Mouse (Mus musculus) bone marrow macrophage, adult 2 months (primary cell): Measurements from ENCODE around the gene Josd2. TPM values are rescaled to one million over a fixed set of nuclear protein-coding genes. Genes with fewer than 3 reads are reported as not detected.

Experiments used
- H3K27ac ChIP-seq: 2 replicates; pipeline ENCODE4 v1.5.1; 2012; ENCODE audit warnings: low read depth, low read length; ENCODE audit not compliant: insufficient read depth
- H3K4me1 ChIP-seq: 2 replicates; pipeline ENCODE4 v1.6.1; 2012; ENCODE audit warnings: low read length; ENCODE audit not compliant: control insufficient read depth, insufficient read depth
- H3K4me3 ChIP-seq: 2 replicates; pipeline ENCODE4 v1.5.1; 2012; ENCODE audit warnings: mild to moderate bottlenecking, low read length, moderate library complexity; ENCODE audit not compliant: insufficient read depth
- CTCF ChIP-seq: IDR thresholded peaks from 2 replicates; pipeline ENCODE4 v1.5.1; 2012; ENCODE audit warnings: low read depth, mild to moderate bottlenecking, low read length, moderate library complexity
- POLR2A ChIP-seq: IDR thresholded peaks from 2 replicates; pipeline ENCODE4 v1.6.1; 2012; ENCODE audit warnings: mild to moderate bottlenecking, low read depth, low read length, borderline replicate concordance
- polyA plus RNA-seq: library from polyadenylated mRNA; stranded (reverse); fragments of >200 nt; gene quantifications from 2 replicates; pipeline ENCODE4 v1.2.4, GENCODE M21; 2012; ENCODE audit not compliant: missing spikeins, insufficient read depth, insufficient read length

The Josd2 gene
- polyA plus RNA-seq, 1 experiment, result 51.3 TPM

DNA sequence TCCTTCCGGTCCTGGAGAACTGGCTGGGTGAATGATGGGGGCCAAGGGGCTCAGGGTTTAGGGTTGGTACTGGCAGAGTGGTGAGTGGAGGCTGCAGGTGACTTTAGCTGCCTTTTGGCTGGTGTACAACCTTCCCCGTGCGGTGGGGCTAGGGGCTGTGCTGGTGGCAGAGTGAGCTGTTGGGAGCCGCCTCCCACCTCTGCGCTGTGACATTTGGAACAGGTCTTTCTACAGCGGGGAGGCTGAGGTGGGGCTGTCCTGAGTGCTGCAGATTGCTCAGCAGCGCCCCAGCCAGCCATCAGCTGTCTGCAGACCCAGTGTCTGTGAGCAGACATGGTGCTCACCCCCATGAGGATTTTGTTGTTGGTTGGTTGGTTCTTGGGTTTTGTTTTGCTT, 22.3 kb upstream of the Josd2 start:
- Histone ChIP-seq H3K4me1 (no peaks in the 10 kb centered on the region), H3K27ac (no peak overlapping the region), H3K4me3 (no peak overlapping the region)
- no peak for TF ChIP-seq POLR2A

DNA sequence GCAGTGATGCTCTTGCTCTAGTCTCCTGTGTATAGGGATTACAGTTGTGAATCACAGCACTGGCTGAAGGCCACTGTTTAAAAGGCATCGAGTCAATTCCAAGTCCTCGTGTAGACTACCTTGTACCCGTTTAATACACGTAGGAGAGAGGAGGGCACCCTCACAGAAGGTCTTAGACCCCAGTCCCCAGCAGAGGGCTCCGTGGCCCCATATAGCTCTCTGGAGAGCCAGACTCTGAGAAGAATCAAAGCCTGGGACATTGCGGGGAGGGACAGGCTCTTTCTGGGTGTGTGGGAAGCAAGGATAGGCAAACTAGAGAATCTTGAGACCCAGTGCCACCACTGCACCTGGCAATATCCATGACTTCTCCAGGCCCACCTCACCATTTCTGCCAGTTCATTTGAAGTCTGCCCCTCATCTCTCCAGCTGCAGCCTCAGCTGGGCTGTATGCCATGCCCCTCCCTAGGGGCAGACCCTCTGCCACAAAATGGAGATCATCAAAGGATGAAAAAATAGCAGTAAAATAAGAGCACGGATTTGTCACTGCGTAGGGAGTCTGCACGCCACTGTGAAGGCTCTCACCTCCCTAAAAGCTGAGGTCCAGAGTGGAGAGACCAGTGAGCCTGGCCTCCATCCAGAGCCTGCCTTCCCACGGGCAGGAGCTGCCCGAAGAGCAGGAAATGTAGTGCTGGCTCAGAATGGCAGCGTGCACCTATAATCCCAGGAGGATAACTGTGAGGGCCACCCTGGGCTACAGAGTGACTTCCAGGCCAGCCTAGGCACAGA, 21.5 kb upstream of the Josd2 start:
- Histone ChIP-seq H3K4me3 (no peak overlapping the region), H3K4me1 (no peaks in the 10 kb centered on the region), H3K27ac (no peak overlapping the region)
- no peak for TF ChIP-seq CTCF
- TF ChIP-seq POLR2A, result no peak

DNA sequence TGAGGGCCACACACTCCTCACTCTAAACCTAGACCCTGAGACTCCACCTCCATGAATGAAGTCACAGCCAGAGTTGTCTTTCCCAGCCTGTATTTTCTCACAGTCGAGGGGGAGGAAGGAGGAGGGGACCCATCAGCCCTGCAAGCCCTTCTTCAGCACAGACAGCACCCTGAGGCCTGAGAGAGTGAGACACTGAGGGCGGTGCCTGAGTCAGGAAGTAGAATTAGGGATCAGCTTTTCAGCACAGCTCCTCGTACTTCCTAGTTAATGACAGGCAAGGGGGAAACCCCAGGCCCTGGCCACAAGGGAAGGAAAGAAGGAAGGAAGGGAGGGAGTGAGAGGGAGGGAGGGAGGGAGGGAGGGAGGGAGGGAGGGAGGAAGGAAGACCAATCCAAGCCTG, 14.5 kb upstream of the Josd2 start:
- Histone ChIP-seq H3K4me1 (peaks cover 7% of the 10 kb centered on the region), H3K4me3 (no peak overlapping the region), H3K27ac (peak overlapping the region; percentile 13)
- TF ChIP-seq POLR2A, result no peak
- TF ChIP-seq CTCF, result no peak

DNA sequence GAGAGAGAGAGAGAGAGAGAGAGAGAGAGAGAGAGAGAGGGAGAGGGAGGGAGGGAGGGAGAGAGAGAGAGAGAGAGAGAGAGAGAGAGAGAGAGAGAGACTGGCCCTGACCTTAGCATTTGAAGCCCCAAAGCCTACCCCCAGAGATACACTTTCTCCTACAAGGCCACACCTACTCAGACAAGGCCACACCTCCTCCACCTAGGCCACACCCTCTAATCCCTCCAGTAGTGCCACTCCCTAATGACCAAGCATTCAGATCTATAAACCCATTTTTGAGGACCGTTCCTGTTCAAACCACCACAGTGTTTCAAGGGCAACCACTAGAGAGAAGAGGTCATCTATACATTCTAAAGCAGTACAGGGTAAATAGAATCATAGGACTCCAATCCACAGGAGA, 11.5 kb upstream of the Josd2 start:
- H3K27ac ChIP-seq, result no peak overlapping the region
- TF ChIP-seq CTCF, result no peak
- TF ChIP-seq POLR2A, result no peak
- peaks cover 7% of the 10 kb centered on the region for H3K4me1 ChIP-seq
- H3K4me3 ChIP-seq, result no peak overlapping the region

DNA sequence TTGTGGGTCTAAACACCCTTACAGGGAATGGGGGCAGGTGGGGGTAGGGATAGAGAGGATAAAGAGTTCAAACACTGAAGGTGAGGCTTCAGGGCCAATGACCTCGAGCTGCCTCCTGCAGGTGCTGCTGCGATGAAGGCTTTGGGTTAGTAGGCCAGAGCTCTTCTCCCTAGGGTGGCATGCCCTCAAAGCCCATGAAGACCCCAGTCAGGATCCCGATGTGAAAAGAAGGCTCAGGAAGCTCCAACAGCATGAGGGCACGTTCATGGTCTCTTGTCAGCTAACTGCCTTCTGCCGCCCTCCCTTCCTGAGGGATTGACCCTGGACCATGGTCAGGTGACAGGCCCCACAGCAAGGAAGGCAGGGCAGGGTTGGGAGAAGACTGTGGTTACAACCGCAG, 7.7 kb upstream of the Josd2 start:
- Histone ChIP-seq H3K4me1 (no peaks in the 10 kb centered on the region), H3K4me3 (no peak overlapping the region), H3K27ac (no peak overlapping the region)
- TF ChIP-seq POLR2A, result no peak

DNA sequence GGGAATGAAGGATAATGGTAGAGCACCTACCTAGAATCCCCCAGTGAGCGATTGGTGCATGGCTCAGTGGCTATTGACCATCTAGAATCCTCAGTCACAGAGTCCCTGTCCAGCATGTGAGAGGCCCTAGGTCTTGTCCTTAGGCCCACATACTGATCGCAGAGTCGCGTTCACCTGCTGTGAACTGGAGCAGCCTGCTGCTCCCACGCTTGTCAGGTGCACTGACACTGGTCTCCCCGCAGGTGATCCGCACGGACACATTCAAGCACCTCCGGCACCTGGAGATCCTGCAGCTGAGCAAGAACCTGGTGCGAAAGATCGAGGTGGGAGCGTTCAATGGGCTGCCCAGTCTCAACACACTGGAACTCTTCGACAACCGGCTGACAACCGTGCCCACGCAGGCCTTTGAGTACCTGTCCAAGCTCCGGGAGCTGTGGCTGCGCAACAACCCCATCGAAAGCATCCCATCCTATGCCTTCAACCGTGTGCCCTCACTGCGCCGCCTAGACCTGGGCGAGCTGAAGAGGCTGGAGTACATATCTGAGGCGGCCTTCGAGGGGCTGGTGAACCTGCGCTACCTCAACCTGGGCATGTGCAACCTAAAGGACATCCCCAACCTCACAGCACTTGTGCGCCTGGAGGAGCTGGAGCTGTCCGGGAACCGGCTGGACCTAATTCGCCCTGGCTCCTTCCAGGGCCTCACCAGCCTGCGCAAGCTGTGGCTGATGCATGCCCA, 6.8 kb upstream of the Josd2 start:
- no peak for TF ChIP-seq POLR2A
- Histone ChIP-seq H3K27ac (no peak overlapping the region), H3K4me3 (no peak overlapping the region), H3K4me1 (no peaks in the 10 kb centered on the region)

DNA sequence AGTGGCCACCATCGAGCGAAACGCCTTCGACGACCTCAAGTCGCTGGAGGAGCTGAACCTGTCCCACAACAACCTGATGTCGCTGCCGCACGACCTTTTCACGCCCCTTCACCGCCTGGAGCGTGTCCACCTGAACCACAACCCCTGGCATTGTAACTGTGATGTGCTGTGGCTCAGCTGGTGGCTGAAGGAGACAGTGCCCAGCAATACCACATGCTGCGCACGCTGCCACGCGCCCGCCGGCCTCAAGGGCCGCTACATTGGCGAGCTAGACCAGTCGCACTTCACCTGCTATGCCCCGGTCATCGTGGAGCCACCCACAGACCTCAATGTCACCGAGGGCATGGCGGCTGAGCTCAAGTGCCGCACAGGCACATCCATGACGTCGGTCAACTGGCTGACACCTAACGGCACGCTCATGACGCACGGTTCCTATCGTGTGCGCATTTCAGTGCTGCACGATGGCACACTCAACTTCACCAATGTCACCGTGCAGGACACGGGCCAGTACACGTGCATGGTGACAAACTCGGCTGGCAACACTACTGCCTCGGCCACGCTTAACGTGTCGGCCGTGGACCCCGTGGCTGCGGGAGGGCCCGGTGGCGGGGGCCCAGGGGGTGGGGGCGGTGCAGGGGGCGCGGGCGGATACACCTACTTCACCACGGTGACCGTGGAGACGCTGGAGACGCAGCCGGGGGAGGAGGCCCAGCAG, 6.1 kb upstream of the Josd2 start:
- H3K4me1 ChIP-seq, result no peaks in the 10 kb centered on the region
- no peak overlapping the region for H3K27ac ChIP-seq
- no peak for TF ChIP-seq POLR2A
- no peak overlapping the region for H3K4me3 ChIP-seq

DNA sequence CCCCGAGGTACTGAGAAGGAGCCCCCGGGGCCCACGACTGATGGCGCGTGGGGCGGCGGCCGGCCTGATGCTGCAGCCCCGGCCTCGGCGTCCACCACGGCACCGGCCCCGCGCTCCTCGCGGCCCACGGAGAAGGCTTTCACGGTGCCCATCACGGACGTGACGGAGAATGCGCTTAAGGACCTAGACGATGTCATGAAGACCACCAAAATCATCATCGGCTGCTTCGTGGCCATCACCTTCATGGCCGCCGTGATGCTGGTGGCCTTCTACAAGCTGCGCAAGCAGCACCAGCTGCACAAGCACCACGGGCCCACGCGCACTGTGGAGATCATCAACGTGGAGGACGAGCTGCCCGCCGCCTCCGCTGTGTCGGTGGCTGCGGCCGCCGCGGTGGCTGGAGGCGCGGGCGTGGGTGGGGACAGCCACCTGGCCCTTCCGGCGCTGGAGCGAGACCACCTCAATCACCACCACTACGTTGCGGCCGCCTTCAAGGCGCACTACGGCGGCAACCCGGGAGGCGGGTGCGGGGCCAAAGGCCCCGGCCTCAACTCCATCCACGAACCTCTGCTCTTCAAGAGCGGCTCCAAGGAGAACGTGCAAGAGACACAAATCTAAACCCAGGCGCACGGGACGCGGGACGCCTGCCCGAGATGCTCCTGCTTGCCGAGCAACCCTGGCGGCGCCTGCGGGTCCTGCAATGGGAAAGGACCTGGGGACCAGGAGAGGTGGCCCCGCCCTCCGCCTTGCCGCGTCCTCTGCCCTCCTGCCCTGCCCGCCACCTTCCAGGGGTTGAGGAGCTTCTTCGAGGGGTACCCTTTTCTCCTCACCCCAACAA, 5.3 kb upstream of the Josd2 start:
- no peak overlapping the region for H3K27ac ChIP-seq
- TF ChIP-seq CTCF (no peak), POLR2A (no peak)
- no peak overlapping the region for H3K4me3 ChIP-seq
- H3K4me1 ChIP-seq, result no peaks in the 10 kb centered on the region

DNA sequence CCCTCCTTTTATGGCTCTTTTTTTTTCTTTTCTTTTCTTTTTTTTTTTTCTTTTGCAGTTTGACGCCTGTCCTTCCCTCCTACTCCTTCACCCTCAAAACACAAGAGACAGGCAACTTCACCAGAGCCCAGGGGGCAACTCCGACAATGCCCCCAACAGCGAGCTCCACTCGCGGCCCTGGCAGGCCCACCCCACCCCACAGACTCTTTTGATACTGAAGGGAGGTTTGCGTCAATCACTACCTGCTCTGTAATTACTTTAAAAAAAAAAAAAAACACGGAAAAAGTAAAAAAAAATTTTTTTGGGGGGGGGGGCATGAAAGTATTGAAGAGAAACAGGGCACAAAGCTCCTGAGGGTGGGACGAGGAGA, 4.7 kb upstream of the Josd2 start:
- Histone ChIP-seq H3K4me3 (no peak overlapping the region), H3K4me1 (no peaks in the 10 kb centered on the region), H3K27ac (no peak overlapping the region)
- TF ChIP-seq CTCF (no peak), POLR2A (no peak)
